Mouse (Mus musculus): ENCODE results near the gene Plcl2. TPM values are rescaled to one million over a fixed set of nuclear protein-coding genes. Genes with fewer than 3 reads are reported as not detected.
"Not testable (repeated sequence)": the region's sequence is repeated elsewhere in the genome, so short reads cannot be mapped to it uniquely, and the experiment has no call there.

The Plcl2 gene
- polyA plus RNA-seq, 1 experiment: 0.73 TPM

DNA sequence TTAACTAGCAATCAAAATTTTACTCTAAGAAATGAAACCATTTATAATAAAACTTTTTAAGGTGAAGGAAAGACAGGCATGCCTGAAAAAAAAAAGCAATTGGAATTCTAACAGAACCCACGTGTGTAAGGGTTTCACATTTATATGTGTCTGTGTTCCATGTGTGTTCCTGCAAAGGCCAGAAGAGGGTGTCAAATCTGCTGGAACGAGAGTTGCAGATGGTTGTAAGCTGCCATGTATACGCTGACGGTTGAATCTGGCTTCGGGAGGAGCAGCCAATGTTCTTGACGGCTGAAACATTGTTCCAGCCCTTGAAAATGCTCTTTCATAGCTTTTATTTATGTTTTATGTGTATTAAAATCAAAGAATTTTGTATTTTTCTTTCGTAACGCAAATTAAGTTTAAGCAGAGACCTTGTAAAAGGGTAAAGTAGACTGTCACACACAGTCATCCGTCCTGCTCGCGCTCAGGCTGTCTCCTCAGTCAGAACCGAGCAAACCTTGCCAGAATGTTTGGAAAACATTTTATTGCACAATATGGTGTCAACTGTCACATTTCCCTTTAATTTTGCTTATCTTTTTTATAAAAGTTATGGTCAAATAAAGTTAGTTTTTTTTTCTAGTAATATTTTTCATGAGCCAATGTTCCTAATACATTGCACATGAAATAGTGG is 48.5 kb downstream of the Plcl2 start:
- Histone ChIP-seq H3K4me3 (ENCODE audit: control insufficient read depth, low read depth, low read length) (no peak overlapping the region), H3K4me1 (ENCODE audit: control insufficient read depth, insufficient read depth, low read length) (no peaks in the 10 kb centered on the region; the same call in 1 of the 2 replicates), H3K27me3 (ENCODE audit: control insufficient read depth, insufficient read depth, low read length) (no peaks in the 10 kb centered on the region), H3K27ac (ENCODE audit: control insufficient read depth, insufficient read depth, low read depth, low read length) (no peak overlapping the region), H3K36me3 (ENCODE audit: control insufficient read depth, insufficient read depth, low read length) (no peaks in the 10 kb centered on the region)
- TF ChIP-seq CTCF (IDR thresholded peaks at IDR 0.05; ENCODE audit: control insufficient read depth, insufficient read depth, insufficient replicate concordance, low read depth, low read length): no peak
- TF ChIP-seq POLR2A (IDR thresholded peaks at IDR 0.05; ENCODE audit: control insufficient read depth, low read depth, low read length): no peak

- H3K27ac ChIP-seq (ENCODE audit: control insufficient read depth, insufficient read depth, low read depth, low read length): no peak overlapping the region
- no peak overlapping the region for H3K4me3 ChIP-seq (ENCODE audit: control insufficient read depth, low read depth, low read length)
- TF ChIP-seq CTCF (IDR thresholded peaks at IDR 0.05; ENCODE audit: control insufficient read depth, insufficient read depth, insufficient replicate concordance, low read depth, low read length) (no peak), POLR2A (IDR thresholded peaks at IDR 0.05; ENCODE audit: control insufficient read depth, low read depth, low read length) (no peak)
- H3K4me1 ChIP-seq (ENCODE audit: control insufficient read depth, insufficient read depth, low read length): no peaks in the 10 kb centered on the region; the same call in 1 of the 2 replicates
- no peaks in the 10 kb centered on the region for H3K27me3 ChIP-seq (ENCODE audit: control insufficient read depth, insufficient read depth, low read length)
- no peaks in the 10 kb centered on the region for H3K36me3 ChIP-seq (ENCODE audit: control insufficient read depth, insufficient read depth, low read length)
Measured at GRCm38 (mm10) chr17:50558239-50558625, 49.0 kb downstream of the Plcl2 start.

GRCm38 (mm10) chr17:50565376-50566123 is 56.3 kb downstream of the Plcl2 start:
- no peaks in the 10 kb centered on the region for H3K4me1 ChIP-seq (ENCODE audit: control insufficient read depth, insufficient read depth, low read length)
- H3K36me3 ChIP-seq (ENCODE audit: control insufficient read depth, insufficient read depth, low read length): no peaks in the 10 kb centered on the region
- H3K27me3 ChIP-seq (ENCODE audit: control insufficient read depth, insufficient read depth, low read length): no peaks in the 10 kb centered on the region
- TF ChIP-seq CTCF (IDR thresholded peaks at IDR 0.05; ENCODE audit: control insufficient read depth, insufficient read depth, insufficient replicate concordance, low read depth, low read length) (no peak), POLR2A (IDR thresholded peaks at IDR 0.05; ENCODE audit: control insufficient read depth, low read depth, low read length) (no peak)
- no peak overlapping the region for H3K27ac ChIP-seq (ENCODE audit: control insufficient read depth, insufficient read depth, low read depth, low read length)
- H3K4me3 ChIP-seq (ENCODE audit: control insufficient read depth, low read depth, low read length): no peak overlapping the region

DNA sequence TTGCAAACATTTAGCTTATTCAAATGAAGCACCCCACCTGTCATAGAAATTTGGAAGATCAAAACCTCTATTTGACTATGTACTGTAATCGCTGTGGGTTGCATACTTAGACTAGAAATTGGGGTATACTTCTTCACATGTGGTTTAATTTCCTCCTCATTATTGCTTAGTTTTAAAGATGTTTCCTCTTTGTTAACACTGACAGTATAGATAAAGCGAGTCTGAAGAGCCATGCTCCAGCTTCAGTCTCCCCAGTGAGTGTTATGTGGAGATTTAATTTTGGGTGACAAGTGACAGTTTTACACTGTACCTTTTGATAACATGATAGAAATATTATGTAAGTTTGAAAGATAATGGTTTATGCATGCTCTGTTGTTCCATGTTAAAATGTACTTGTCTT is 59.6 kb downstream of the Plcl2 start:
- Histone ChIP-seq H3K36me3 (ENCODE audit: control insufficient read depth, insufficient read depth, low read length) (no peaks in the 10 kb centered on the region), H3K27me3 (ENCODE audit: control insufficient read depth, insufficient read depth, low read length) (no peaks in the 10 kb centered on the region), H3K4me1 (ENCODE audit: control insufficient read depth, insufficient read depth, low read length) (no peaks in the 10 kb centered on the region), H3K27ac (ENCODE audit: control insufficient read depth, insufficient read depth, low read depth, low read length) (no peak overlapping the region), H3K4me3 (ENCODE audit: control insufficient read depth, low read depth, low read length) (no peak overlapping the region)
- TF ChIP-seq CTCF (IDR thresholded peaks at IDR 0.05; ENCODE audit: control insufficient read depth, insufficient read depth, insufficient replicate concordance, low read depth, low read length): no peak
- TF ChIP-seq POLR2A (IDR thresholded peaks at IDR 0.05; ENCODE audit: control insufficient read depth, low read depth, low read length): no peak

DNA sequence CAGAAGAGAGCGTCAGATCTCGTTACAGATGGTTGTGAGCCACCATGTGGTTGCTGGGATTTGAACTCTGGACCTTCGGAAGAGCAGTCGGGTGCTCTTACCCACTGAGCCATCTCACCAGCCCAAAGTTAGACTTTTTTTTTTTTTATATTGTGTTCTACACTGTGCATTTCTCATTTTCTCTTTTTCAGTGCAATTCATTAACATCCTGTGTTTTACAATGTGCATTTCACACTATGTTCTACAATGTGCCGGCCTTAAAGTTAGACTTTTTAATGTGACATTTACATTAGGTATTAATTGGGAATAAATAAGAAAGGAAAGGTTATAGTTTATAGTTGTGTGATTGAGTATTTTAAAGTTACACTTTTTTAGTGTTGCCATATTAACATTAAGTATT is 61.0 kb downstream of the Plcl2 start:
- not testable (repeated sequence) for H3K4me1 ChIP-seq (ENCODE audit: control insufficient read depth, insufficient read depth, low read length); H3K27ac ChIP-seq (ENCODE audit: control insufficient read depth, insufficient read depth, low read depth, low read length); H3K36me3 ChIP-seq (ENCODE audit: control insufficient read depth, insufficient read depth, low read length); H3K4me3 ChIP-seq (ENCODE audit: control insufficient read depth, low read depth, low read length); H3K27me3 ChIP-seq (ENCODE audit: control insufficient read depth, insufficient read depth, low read length)

DNA sequence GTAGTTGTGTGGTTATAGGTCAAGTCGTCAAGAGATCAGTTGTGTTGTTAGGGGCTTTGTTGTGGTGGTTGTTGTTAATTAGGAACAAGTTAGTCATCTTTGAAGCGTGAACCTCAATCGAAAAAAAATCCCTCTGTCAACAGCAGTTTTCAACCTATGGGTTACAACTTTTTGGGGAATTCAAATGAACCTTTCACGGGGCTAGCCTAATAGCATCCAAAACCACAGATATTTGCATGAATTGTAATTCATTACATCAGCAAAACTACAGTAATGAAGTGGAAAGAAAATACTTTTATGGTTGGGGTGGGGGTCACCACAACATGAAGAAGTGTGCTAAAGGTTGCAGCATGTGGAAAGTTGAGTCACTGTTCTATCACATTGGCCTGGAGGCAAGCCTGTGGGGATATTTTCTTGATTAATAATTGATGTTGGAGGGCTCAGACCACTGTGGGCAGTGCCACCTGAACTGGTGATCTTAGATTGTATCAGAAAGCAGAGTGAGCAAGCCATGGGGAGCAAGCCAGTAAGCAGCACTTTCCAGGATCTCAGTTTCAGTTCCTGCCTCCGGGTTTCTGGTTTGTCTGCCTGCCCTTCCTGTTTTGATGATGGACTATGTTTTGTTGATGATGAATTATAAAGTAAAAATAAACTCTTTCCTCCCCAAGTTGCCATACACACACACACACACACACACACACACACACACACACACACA is 61.6 kb downstream of the Plcl2 start:
- Histone ChIP-seq H3K27ac (ENCODE audit: control insufficient read depth, insufficient read depth, low read depth, low read length) (no peak overlapping the region), H3K4me3 (ENCODE audit: control insufficient read depth, low read depth, low read length) (no peak overlapping the region), H3K27me3 (ENCODE audit: control insufficient read depth, insufficient read depth, low read length) (no peaks in the 10 kb centered on the region), H3K4me1 (ENCODE audit: control insufficient read depth, insufficient read depth, low read length) (no peaks in the 10 kb centered on the region), H3K36me3 (ENCODE audit: control insufficient read depth, insufficient read depth, low read length) (no peaks in the 10 kb centered on the region)
- no peak for TF ChIP-seq CTCF (IDR thresholded peaks at IDR 0.05; ENCODE audit: control insufficient read depth, insufficient read depth, insufficient replicate concordance, low read depth, low read length)
- no peak for TF ChIP-seq POLR2A (IDR thresholded peaks at IDR 0.05; ENCODE audit: control insufficient read depth, low read depth, low read length)

GRCm38 (mm10) chr17:50574161-50574560 is 65.0 kb downstream of the Plcl2 start:
- H3K4me1 ChIP-seq (ENCODE audit: control insufficient read depth, insufficient read depth, low read length): no peaks in the 10 kb centered on the region
- H3K4me3 ChIP-seq (ENCODE audit: control insufficient read depth, low read depth, low read length): no peak overlapping the region
- H3K27me3 ChIP-seq (ENCODE audit: control insufficient read depth, insufficient read depth, low read length): no peaks in the 10 kb centered on the region
- no peak overlapping the region for H3K27ac ChIP-seq (ENCODE audit: control insufficient read depth, insufficient read depth, low read depth, low read length)
- TF ChIP-seq POLR2A (IDR thresholded peaks at IDR 0.05; ENCODE audit: control insufficient read depth, low read depth, low read length): no peak
- no peak for TF ChIP-seq CTCF (IDR thresholded peaks at IDR 0.05; ENCODE audit: control insufficient read depth, insufficient read depth, insufficient replicate concordance, low read depth, low read length)
- H3K36me3 ChIP-seq (ENCODE audit: control insufficient read depth, insufficient read depth, low read length): no peaks in the 10 kb centered on the region

Data from testis, adult 2 months (tissue).